Mouse (Mus musculus) thymus, postnatal 4 days (tissue): ENCODE measurements around the gene Vps50.
"Not testable (repeated sequence)": the region's sequence is repeated elsewhere in the genome, so short reads cannot be mapped to it uniquely, and the experiment has no call there.

ENCODE experiments used
- DNase-seq: peaks from one replicate; pipeline ENCODE4 v3.0.0; 2021

Vps50 gene

GRCm38 (mm10) chr6:3498162-3498848 is at the start of gene Vps50, which contains the start of gene Hepacam2:
TSS of gene Vps50 (plus strand) at chr6:3498382.
TSS of gene Hepacam2 (minus strand) at chr6:3498298.
- peak; percentile 88 for DNase-seq

GRCm38 (mm10) chr6:3454421-3454820 is 43.8 kb upstream of the Vps50 start:
- DNase-seq: no peak

GRCm38 (mm10) chr6:3455944-3456536 is 42.1 kb upstream of the Vps50 start:
- peak; percentile 11 for DNase-seq

- no peak for DNase-seq
Observed at GRCm38 (mm10) chr6:3463026-3463425, 35.2 kb upstream of the Vps50 start.

DNA sequence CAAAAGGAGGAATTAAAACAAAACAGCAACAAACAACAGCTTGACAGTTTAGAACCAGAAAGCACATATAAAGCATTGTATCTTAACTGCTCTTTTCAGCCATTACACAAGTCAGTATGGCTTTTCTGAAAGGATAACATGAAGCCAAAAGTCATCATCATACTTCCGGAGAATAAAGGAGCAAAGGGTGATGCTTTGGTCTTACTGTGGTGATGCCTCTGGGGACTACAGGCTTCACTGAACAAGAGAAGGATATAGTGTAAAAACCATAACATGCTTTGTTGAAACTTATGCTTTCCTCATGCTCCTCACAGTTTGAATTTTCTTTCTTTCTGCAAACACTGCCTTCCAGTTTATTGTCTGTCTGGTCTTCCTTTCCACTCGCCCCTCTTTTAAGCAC is 34.6 kb upstream of the Vps50 start:
- no peak for DNase-seq

DNA sequence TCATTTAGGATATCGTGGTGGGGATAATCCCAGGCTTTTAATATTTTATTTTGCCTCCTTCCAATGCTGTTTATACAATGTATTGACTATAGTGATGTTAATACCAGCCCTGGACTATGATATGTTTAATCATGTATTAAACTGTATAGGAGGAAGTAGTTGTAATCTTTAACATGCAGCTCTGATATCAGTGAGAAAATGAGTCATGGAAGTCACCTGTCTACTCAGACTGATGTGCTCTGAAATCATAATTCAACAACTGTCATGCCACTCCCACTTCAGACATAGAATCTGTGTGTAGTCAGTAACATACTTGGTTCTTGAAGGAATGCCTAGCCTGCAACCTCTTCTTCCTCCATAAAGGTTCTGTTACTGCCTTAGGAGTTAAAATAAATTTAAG is 29.6 kb upstream of the Vps50 start:
- no peak for DNase-seq

DNA sequence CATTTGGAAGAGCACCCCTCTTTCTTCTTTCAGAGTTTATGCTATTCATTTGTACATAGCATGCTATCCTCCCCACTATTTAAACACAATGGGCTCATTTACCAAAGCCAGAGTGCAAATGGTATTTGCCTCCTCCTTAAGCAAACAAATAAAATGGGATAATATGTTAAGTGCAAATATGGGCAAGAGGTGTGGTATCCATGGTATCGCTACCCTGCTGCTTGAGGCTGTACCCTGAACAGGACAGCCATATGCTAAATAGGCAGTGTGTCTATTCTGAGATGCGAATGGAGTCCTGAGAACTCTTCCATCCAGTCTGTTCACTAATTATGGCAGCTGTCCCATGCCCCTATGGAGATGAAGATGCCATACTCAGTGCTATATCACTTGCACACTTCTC is 27.5 kb upstream of the Vps50 start:
- DNase-seq: no peak

DNA sequence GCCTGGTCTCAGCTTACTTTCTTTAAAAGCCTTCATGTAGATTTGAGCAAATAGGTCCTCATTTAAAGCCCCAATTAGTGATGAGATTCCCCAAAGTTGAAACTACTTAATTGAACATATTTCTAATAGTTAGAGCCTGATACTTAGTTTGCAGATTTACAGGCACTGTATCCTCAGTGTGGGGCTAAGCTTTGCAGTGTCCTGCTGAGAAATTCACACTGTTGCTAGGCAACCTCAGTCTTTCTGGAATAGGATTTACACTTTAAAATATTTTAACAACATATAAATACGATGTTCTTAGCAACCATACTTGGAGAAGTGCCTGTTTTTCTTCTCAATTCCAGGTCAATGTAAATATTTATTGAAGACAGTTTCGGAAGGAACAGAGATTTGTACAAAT is 21.9 kb upstream of the Vps50 start:
- no peak for DNase-seq

GRCm38 (mm10) chr6:3479853-3480252 is 18.3 kb upstream of the Vps50 start:
- DNase-seq: no peak

DNA sequence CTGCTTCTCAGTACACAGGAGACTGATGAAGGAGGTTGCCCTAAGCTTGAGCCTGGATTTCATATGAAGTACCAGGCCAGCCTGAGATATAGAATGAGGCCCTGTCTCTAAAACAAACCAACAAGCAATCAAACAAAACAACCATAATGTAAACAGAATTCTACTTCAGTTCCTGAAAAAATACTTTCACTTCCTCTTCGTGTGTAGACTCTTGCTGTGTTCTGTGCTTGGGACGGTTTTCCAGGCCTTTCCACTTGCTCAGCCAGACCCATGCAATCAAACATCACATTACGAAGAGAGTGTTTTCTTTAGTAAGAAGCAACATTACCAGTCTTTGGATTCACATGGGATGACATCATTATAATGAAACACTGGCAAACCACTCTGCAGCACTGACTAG is 16.5 kb upstream of the Vps50 start:
- DNase-seq: no peak

DNA sequence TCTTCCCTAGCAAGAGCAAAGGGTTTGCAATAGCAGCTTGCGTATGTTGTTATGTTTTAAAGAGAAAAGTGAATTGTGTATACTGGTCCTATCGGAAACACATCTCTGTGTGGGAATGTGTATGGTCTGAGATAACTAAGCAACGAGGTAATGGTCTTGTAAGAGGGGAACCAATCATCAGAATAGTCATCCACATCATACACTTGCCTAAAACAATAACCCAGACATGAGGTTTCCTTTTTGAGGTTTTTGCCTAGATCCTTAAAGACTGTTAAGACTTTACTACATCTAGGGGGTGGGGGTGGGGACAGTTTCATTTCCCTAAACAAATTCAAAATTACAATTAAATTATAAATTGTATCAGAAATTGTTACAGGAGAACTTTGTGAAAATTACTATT is 13.0 kb upstream of the Vps50 start:
- no peak for DNase-seq

GRCm38 (mm10) chr6:3487355-3487754 is 10.8 kb upstream of the Vps50 start:
- DNase-seq: no peak

- no peak for DNase-seq
Observed at GRCm38 (mm10) chr6:3494285-3494684, 3.9 kb upstream of the Vps50 start.

DNA sequence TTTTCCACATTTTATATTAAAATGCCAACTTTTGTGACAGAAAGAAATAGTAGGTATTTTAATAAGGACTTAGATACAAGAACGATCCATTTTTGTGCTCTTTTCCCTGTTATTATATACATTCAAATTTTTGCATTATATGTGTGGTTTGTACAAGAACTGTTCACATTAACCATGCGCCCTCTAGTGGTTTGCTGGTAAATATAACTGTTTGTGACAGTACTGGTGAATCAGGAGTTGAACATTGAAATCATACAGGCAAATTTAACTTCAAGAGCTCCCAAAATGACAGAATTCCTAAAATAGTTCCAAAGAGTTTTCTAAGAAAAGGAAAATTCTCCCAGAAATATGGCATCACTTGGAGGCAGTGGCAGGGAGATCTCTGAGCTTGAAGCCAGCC is 2.0 kb upstream of the Vps50 start:
- DNase-seq: peak; percentile 28

DNA sequence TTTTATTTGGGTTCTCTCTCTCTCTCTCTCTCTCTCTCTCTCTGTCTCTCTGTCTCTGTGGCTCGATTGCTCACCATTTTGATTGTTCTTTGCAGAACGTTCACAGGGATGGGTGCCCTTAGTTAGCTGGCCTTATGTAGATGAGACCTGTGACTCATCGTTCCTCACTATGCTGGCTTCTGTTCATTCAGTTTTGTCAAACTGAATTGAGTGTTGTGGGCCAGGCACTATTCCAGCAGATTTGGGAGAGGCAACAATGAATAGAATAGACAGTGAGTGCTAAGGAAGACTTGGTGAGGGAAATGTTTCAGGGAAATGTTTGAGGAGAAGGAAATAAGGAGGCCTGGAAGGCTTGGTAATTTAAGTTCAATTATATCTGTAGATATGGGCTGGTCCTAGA is 2.1 kb downstream of the Vps50 start:
- DNase-seq: no peak

DNA sequence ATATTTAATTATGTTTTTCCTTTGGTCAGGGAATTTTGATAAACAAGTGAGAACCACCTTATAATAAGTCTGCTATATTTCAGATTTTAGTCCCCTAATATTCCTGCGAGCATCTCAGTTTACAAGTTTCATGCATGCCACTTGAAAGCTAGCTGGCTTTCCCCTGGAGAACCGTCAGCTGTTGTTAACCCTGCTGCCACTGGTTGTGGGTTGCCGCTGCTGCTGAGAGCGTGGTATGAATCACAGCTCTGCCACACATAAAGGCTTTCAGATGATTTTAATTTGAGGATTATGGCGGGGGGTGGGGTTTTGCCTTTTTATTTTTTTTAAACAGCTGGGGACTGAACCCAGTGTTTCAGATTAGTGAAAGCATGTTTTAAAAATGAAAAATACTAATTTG is 7.1 kb downstream of the Vps50 start:
- no peak for DNase-seq

GRCm38 (mm10) chr6:3507078-3507477 is 8.9 kb downstream of the Vps50 start:
- DNase-seq: no peak

DNA sequence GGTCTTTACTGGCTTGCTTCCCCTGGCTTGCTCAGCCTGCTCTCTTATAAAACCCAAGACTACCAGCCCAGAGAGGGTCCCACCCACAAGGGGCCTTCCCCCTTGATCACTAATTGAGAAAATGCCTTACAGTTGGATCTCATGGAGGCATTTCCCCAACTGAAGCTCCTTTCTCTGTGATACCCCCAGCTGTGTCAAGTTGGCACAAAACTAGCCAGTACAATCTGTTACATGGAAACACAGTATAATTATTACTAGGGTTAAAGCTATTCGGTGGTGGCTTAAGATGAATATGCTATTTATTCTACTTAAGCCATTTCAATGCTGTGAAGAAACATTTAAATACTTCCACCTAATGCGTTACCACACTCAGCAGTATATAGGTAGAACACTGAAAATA is 10.0 kb downstream of the Vps50 start:
- DNase-seq: not testable (repeated sequence)

- DNase-seq: no peak
Observed at GRCm38 (mm10) chr6:3509782-3510181, 11.6 kb downstream of the Vps50 start.

DNA sequence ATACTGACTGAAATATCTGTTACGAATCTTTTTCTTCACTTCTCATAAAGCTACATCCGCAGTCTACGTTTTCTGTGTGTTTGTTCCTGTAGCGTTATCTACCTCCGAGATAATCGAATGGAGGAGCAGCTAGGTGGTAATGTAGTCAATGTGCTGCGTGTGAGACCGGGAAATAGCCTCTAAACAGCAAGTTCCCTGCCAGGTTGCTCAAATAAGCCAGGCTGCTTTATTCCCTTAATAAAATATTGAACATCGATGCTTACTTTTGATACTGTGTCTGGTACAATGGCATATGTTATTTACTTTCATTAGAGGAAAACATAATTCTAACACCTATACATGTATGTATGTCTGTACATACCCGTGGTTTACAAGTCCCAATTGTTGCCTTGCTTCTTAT is 12.9 kb downstream of the Vps50 start:
- no peak for DNase-seq

GRCm38 (mm10) chr6:3511612-3512011 is 13.4 kb downstream of the Vps50 start:
- no peak for DNase-seq

DNA sequence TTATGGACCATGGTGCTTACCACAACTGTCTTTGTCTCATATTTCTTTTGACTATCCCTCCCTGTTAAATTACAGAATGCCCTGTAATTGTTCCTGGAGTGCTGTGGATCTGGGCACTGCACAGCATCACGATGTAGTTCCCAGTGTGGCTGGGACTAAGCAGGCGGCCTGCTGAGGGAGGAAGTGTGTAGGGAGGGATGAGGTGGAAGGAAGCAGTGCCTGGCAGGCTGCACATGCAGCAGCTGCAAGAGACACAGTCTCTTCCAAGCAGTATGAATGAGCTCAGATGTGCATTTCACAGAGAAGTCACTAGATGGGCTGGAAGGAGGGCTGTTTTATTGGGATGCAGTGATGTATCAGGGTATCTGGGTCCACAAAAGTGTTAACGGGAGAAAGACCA is 14.4 kb downstream of the Vps50 start:
- no peak for DNase-seq

DNA sequence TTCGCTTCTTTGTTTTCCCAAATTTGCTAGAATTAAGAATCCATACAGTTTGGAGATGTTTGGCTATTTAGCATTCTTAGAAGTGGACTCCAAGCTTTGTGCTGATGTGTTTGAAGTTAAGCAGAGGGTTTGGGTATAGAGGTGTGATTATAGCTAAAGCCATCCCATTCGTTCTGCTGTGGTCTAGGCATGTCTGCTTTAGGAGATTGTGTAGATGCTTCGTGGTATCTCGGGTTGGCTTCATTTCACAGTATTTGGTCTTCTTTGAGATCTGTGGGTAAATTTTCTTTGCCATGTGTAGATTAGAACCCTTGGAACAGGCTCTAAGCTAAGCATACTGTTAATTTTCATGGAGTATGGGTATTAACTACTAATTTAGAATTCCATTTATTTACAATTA is 30.0 kb downstream of the Vps50 start:
- no peak for DNase-seq

DNA sequence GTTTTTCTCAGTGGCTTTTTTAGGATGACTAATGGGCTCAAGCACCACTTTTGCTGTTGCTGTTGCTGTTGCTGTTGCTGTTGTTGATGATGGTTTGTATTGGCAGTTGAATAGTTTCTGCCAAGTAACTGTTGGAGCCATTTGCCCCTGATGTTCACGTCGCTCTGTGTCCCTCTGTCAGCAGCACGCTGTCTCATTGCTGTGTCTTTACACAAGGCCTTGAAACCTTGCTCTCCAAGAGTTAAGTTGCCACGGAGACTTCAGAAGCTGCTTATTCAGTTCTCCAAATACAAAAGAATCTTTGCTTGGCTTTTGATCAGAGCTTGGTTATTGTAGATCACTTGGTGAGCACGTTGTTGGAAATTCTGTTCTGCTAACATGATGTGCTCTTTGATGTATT is 33.3 kb downstream of the Vps50 start:
- DNase-seq: no peak

GRCm38 (mm10) chr6:3536048-3536447 is 37.9 kb downstream of the Vps50 start:
- no peak for DNase-seq
